Mouse (Mus musculus) ES-E14 (cell line): Measurements from ENCODE around the gene Chrnb2. TPM values are rescaled to one million over a fixed set of nuclear protein-coding genes. Genes with fewer than 3 reads are reported as not detected.

Source experiments
- DNase-seq: peaks from one replicate; pipeline ENCODE4 v3.0.0-alpha.2; 2013; ENCODE audit warnings: low read depth, low spot score
- H3K27ac ChIP-seq: 2 replicates; pipeline ENCODE4 v1.5.1; 2012; ENCODE audit warnings: low read depth, mild to moderate bottlenecking, low read length, moderate library complexity, mixed read lengths; ENCODE audit not compliant: poor library complexity, insufficient read depth, severe bottlenecking
- H3K36me3 ChIP-seq: 2 replicates; pipeline ENCODE4 v1.6.1; 2012; ENCODE audit warnings: mild to moderate bottlenecking, low read length, moderate library complexity, mixed read lengths; ENCODE audit not compliant: control insufficient read depth, poor library complexity, insufficient read depth, severe bottlenecking
- H3K4me1 ChIP-seq, 2 experiments: fragments of 150-350 bp in 1 of 2; sonication (generic) in 1 of 2; 2 replicates each; pipeline ENCODE4 v1.6.1; 2012; ENCODE audit warnings: low read length in 2 of 2, mild to moderate bottlenecking in 1 of 2, mixed read lengths in 1 of 2; ENCODE audit not compliant: control insufficient read depth in 2 of 2, insufficient read depth in 2 of 2, poor library complexity in 1 of 2
- H3K4me3 ChIP-seq, 2 experiments: fragments of 150-350 bp in 1 of 2; sonication (generic) in 1 of 2; 2 replicates each; pipeline ENCODE4 v1.5.1; 2012; ENCODE audit warnings: low read length in 2 of 2, low read depth in 1 of 2, mild to moderate bottlenecking in 1 of 2, mixed read lengths in 1 of 2; ENCODE audit not compliant: insufficient read depth in 1 of 2, poor library complexity in 1 of 2, severe bottlenecking in 1 of 2
- H3K9ac ChIP-seq: 2 replicates; pipeline ENCODE4 v1.6.1; 2012; ENCODE audit warnings: low read depth, mild to moderate bottlenecking, low read length, mixed read lengths; ENCODE audit not compliant: poor library complexity, insufficient read depth, severe bottlenecking
- H3K9me3 ChIP-seq: fragments of 150-350 bp; sonication (generic); 2 replicates; pipeline ENCODE4 v1.6.1; 2012; ENCODE audit warnings: low read depth, mild to moderate bottlenecking, low read length; ENCODE audit not compliant: control insufficient read depth, insufficient read depth
- CHD2 ChIP-seq: IDR thresholded peaks from 2 replicates; pipeline ENCODE4 v1.6.1; 2014; ENCODE audit warnings: mild to moderate bottlenecking, low read depth, low read length, inconsistent platforms
- HCFC1 ChIP-seq: IDR thresholded peaks from 2 replicates; pipeline ENCODE4 v1.6.1; 2012; ENCODE audit warnings: low read length, inconsistent platforms, borderline replicate concordance; ENCODE audit not compliant: insufficient read depth
- MAFK ChIP-seq: IDR thresholded peaks from 2 replicates; pipeline ENCODE4 v1.6.1; 2014; ENCODE audit warnings: mild to moderate bottlenecking, low read depth, low read length, inconsistent platforms; ENCODE audit not compliant: insufficient read depth
- ZC3H11A ChIP-seq: IDR thresholded peaks from 2 replicates; pipeline ENCODE4 v1.6.1; 2012; ENCODE audit warnings: low read depth, mild to moderate bottlenecking, inconsistent platforms, low read length, borderline replicate concordance
- ZNF384 ChIP-seq: IDR thresholded peaks from 2 replicates; pipeline ENCODE4 v1.6.1; 2012; ENCODE audit warnings: low read depth, low read length, inconsistent platforms
- in situ Hi-C, 2 experiments: fragments of 600-800 bp; cut with MboI; formaldehyde crosslinking; loops; one replicate each; pipeline ENCODE4 v1.15.1; 2025; ENCODE audit warnings: low sequenced_read_pairs in 2 of 2, inconsistent platforms in 1 of 2; ENCODE audit not compliant: unreplicated experiment in 2 of 2
- total RNA-seq: library from RNA; depleted of rRNA; stranded (reverse); fragments of 300-350 nt; gene quantifications from 2 replicates; pipeline ENCODE4 v1.2.3, GENCODE M21; 2012

Chrnb2 gene
- total RNA-seq, 1 experiment: 0.67 TPM

DNA sequence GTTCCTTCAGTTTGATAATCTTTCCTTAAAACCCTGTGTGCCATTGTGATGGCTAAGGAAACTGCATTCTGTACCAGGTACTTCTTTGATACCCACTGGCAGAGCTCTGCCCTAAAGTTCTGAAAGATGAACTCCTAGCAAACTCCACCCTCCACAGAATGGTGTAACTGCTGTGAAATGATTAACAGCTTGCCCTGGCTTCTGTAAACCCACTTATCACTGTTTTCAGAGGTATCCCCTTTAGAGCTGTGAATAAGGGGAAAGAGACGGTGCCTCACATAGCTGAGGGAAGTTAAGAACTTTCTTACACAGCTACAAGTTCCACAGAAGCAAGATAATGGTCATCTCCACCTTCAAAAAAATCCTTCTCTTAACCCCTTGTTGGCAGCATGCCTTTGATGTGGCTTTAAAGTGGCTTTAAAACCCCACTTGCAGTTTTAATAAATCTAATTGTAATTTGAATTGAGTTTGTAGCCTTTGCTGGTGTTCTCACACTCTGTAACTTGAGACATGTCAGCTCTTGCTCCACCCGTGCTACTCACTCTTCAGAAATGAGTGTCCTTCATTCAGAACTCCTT is 6.1 kb upstream of the Chrnb2 start:
- Histone ChIP-seq H3K36me3 (peaks cover 7% of the 10 kb centered on the region; the same call in 1 of the 2 replicates), H3K9me3 (no peaks in the 10 kb centered on the region), H3K27ac (no peak overlapping the region), H3K4me3 (no peak overlapping the region), H3K9ac (no peak overlapping the region), H3K4me1 (peaks cover 4 to 14% of the 10 kb centered on the region in 2 experiments)
- DNase-seq: no peak
- TF ChIP-seq MAFK: no peak
- no peak for TF ChIP-seq ZC3H11A
- TF ChIP-seq CHD2: no peak
- in situ Hi-C loops: no loop called here

DNA sequence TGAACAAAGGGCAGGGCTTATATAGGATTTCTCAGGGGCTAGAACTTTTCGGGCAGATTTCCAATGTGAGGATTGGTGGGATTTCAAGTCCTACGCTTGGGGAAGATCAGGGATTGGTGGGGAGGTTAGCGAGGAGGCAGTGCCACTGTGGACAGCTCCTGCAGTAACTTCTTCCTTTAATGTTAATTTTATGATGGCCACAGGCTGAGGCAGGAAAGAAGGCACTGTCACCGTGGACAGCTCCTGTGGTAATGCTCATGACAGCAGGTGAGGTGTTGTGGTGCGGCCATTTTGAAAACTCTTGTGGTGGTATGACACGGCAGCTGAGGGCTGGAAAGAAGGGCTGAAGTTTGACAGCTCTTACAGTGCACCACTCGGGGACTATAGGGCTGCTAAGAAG is 5.2 kb upstream of the Chrnb2 start:
- no peak overlapping the region for H3K27ac ChIP-seq
- H3K9me3 ChIP-seq: no peaks in the 10 kb centered on the region
- in situ Hi-C loops: loop anchor here in 1 of 2 experiments (10.0 kb wide), 1 partner anchor 255 kb away; no protein-coding TSS in a partner anchor
- peaks cover 3% of the 10 kb centered on the region; the same call in 1 of the 2 replicates for H3K36me3 ChIP-seq
- no peak for DNase-seq
- no peak overlapping the region for H3K4me3 ChIP-seq
- H3K4me1 ChIP-seq: peaks cover 3 to 6% of the 10 kb centered on the region in 2 experiments; a peak in 3 of 4 replicates
- TF ChIP-seq HCFC1 (no peak), CHD2 (no peak), MAFK (no peak), ZC3H11A (no peak), ZNF384 (no peak)
- no peak overlapping the region for H3K9ac ChIP-seq

DNA sequence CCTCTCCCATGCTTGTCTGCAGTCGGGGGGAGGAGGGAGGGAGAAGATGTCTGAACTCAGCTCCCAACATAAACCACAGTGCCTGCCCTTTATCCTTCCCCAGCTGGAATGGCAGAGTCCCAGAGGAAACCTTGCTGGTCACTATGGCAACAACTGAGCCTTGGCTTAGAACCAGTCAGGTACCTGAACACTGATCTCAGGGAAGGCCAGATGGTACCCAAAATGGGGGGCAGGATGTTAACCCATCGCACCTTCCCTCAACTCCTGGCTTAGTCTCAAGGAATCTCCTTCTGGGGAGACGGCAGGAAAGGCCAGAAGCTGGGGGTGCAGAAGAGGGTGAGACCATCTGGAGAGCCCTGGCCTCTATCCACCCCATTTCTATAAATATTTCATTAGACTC is 4.6 kb downstream of the Chrnb2 start:
- Histone ChIP-seq H3K27ac (no peak overlapping the region), H3K9ac (no peak overlapping the region), H3K36me3 (no peaks in the 10 kb centered on the region), H3K9me3 (no peaks in the 10 kb centered on the region), H3K4me1 (peaks cover 0 to 8% of the 10 kb centered on the region in 2 experiments; a peak in 1 of 4 replicates), H3K4me3 (no peak overlapping the region)
- TF ChIP-seq MAFK (no peak), ZC3H11A (no peak), ZNF384 (no peak), HCFC1 (no peak), CHD2 (no peak)
- in situ Hi-C loops: loop anchor here in 1 of 2 experiments (10.0 kb wide), 1 partner anchor 245 kb away; no protein-coding TSS in a partner anchor
- no peak for DNase-seq

DNA sequence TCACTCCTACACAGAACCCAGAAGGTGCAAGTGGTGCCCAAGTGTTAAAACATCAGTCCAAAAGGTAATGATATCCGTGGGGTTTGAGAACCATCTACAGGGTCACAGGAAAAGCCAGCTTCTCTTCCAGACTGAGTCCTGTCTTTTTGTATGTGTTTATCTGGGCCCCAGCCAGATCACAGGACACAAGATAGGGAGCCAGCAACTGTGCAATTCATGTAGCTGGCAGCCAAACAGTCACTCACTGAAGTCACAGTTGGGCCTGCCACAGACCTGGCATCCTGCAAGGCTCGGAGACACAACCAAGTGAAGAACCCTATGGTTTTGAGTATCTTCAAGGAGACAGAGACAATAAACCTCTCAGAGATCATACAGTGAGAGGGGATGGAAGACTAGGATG is 6.6 kb downstream of the Chrnb2 start:
- H3K4me1 ChIP-seq: peaks cover 0 to 10% of the 10 kb centered on the region in 2 experiments; a peak in 2 of 4 replicates
- in situ Hi-C loops: no loop called here
- H3K27ac ChIP-seq: no peak overlapping the region
- H3K9me3 ChIP-seq: no peaks in the 10 kb centered on the region
- no peak overlapping the region for H3K9ac ChIP-seq
- no peak for DNase-seq
- no peak overlapping the region for H3K4me3 ChIP-seq
- TF ChIP-seq ZC3H11A (no peak), MAFK (no peak)
- H3K36me3 ChIP-seq: no peaks in the 10 kb centered on the region

DNA sequence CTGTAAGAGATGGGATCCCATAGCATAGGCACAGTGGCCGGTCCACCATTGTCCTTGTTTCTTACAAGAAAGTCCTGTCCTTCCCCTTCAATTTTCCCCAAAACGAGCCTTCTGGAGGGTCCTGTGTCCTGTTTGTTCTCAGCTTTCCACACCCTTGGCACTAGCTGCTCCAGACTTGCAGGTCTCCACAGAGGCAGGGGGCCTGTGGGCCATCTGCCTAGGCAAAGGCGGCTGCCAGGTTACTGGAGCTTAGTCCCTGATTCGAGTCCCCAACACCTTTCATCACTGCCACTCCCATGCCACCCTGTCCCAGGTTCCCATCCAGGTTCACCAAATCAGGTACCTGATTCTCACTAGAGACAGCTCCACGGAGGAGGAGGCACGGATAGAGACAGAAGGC is 9.1 kb downstream of the Chrnb2 start:
- TF ChIP-seq ZC3H11A (no peak), CHD2 (no peak), HCFC1 (no peak), MAFK (no peak), ZNF384 (no peak)
- Histone ChIP-seq H3K4me3 (no peak overlapping the region), H3K36me3 (peaks cover 11% of the 10 kb centered on the region), H3K9me3 (no peaks in the 10 kb centered on the region), H3K9ac (no peak overlapping the region), H3K27ac (no peak overlapping the region), H3K4me1 (peaks cover 0 to 11% of the 10 kb centered on the region in 2 experiments; a peak in 2 of 4 replicates)
- in situ Hi-C loops: no loop called here
- DNase-seq: no peak
